Mouse (Mus musculus) layer of hippocampus, adult 9-10 months (tissue): ENCODE measurements at regions not wholly inside any gene's neighbourhood (a gene's known extent, or its start where the extent isn't known, plus 50 kb on each side); places are given as distances from the start of the nearest gene placed in this dataset.

ENCODE experiments used
- DNase-seq: peaks from one replicate; pipeline ENCODE4 v3.0.0; 2022; ENCODE audit warnings: low spot score

DNA sequence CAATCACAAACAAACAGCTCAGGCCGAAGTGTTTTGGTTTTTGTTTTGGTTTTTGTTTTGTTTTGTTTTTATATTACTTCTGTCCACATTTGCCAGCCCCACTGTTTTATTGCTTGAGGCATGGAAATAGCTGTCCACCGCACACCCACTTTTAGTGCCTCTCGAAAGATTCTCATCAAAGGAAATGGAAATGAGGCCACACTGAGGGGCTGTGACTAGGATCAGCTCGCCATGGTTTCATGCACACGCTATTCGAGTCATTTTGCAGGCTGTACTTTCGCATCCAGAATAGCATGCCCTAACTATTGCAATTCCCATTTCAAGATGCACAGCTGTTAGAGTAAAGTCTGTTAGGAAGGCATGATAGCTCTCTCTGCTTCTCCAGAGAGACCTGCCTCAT is 1543.4 kb upstream of the Tenm3 start:
- DNase-seq, result no peak

DNA sequence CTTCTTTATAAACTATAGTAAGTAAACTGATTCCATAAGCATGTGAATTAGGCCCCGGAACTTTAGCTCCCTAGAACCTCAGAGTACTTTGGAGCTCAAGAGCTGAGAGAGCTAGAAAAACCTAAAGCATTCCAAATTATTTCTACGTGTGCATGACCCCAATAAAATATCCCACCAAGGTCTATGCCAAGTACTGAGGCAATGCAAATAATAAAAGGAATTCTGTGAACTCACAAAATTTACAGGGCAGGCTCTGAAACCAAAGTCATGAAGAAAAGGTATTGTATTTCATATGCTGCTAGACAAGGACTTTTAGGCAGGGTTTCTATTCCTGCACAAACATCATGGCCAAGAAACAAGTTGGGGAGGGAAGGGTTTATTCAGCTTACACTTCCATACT is 1539.9 kb upstream of the Tenm3 start:
- DNase-seq, result no peak

DNA sequence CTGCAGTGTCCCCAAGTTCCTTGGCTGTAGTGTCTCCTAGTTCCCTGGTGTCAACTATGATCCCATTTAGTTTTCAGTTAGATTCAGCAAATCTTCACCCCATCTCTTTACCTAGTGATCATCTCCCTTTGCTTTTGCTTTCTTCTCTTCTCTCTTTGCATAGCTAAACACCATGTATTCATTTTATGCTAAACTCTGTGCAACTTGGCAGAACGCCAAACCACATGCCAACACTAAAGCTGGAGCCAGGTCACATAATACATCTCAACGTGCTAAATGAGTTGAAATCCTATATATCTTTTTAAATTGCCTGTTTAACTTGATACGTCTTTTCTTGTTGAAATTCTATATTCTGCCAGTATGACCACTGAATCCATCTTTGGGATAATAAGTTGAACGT is 1536.0 kb upstream of the Tenm3 start:
- DNase-seq, result no peak

DNA sequence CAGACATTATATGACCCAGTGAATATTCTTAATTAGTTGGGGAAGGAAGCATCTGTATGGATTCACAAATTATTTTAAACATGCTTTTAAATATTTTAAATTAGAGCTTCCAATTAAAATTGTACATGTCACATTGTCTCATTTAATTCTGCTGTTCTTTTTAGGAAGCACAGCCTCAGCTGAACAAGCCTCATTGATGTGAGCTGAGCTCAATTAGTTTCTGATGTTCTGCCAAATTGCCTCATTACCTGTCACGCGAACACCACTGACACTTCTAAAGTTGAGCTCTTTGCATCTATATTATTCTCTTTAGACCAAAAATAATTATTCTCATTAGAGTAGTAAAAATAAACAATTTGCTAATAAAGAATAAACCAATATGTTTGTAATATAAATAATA is 1530.0 kb upstream of the Tenm3 start:
- DNase-seq, result no peak

DNA sequence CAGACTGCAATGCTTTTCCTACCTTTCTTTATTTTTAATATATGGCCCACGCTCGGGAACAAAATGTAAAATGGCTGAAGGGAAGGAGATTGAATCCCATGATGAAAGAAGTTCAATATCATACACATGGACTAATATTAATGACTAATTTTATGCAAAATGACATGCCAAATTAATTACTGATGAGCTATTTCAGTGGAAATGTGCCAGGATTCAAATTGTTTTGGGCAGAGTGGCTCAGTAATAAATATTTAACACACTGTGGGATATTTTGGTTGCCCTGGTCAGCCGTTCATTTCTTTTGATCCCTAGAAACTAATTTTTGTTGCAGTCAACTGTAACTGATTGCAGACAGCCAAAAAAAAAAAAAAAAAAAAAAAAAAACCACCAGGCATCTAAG is 1482.7 kb upstream of the Tenm3 start:
- DNase-seq, result no peak

DNA sequence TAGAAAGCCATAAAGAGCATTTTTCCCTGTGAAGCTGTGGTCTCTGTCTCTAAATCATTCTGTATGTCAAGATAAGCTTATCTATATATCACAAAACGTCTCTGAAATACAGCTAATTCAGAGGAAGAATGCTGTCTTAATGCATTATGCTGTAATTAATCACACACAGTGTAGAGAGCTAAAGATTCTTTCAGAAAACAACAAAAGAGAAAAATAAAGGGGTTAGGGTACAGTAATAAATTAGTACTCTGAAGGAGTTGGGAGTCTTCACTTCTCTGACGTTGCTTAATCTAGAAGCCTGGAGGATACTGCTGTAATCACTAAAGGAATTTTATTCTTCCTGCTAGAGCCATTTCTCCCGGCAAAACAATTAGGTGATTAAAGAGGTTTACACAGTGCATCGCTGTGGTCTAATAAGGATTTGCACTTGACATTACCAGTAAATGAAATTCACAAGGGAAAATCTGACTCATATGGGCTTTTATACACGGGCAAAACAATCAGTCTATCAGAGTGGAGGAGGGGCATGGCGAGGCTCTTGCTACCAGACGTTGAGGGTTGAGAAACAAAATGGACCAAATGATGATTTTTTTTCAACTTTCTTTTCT is 1477.7 kb upstream of the Tenm3 start:
- DNase-seq, result no peak

DNA sequence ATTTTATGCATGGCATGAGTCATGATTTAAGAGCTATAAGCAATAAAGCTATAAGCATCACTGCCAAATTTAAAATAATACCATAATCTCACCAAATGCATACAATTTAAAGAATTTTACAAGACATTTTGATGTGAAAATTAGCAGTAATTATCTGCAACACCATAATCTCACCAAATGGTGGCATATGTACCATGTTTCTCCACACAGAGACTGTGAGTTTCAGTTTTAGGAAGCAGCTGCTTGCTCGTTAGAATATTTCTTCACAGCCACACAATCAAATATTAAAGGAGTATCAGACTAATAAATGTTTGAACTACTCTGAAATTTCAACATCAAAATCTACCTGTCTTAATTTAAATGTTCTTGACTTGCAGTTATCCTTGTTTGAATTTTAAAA is 1472.9 kb upstream of the Tenm3 start:
- DNase-seq, result no peak

DNA sequence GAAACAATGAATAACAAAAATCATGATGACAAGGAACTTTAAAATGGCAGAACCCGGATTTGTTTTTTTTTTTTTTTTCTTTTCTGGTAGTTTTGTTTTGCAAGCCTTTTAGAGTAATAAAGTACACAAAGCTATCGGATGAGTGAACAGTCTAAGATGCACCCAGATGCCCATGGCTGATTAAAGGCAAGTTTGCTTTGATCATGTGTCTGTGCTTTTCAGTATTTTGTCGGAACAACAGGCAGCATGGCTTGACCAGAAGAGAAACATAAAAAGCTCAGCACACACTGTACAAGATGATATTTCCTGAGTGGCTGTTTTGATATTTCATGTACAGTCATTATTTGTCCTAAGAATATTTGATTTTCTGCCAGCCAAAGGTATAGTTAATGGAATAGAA is 1466.6 kb upstream of the Tenm3 start:
- DNase-seq, result no peak

DNA sequence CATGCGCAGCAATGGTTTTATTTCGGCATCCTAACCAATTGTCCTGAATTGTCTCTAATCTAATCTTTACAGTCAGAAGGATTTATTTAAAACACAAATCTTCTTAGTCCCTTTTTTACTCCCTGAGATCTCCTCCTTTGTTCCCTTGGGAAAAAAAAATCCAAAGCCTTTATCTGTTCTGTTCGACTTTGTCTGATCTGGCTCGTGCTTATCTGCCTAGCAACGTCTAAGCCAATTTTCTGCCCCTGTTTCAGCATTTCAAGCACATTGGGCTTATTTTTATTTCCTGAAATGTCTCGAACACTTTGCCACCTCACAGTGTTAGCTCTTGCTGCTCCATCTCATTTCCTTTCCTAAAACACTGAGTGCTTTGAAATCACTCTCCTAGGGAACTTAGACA is 1456.6 kb upstream of the Tenm3 start:
- no peak for DNase-seq

DNA sequence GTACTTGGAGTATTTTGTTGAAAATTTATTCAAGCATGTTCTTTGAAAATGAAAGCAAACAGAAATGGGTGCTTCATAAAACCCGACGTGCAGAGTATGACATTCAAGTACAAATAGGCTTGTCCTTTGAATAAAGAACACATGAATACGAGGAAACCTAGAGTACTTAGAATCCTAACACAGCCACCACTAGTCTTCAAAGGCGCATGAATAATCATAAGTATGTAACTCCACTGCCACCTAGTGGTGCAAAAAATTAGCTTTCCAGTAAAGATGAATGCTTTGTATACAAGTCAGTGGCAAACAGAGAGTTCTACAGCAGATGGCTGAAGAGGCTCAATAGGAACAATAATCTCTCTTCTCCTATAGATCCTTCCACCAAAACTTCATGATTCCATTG is 1449.8 kb upstream of the Tenm3 start:
- peak; percentile 99 for DNase-seq

DNA sequence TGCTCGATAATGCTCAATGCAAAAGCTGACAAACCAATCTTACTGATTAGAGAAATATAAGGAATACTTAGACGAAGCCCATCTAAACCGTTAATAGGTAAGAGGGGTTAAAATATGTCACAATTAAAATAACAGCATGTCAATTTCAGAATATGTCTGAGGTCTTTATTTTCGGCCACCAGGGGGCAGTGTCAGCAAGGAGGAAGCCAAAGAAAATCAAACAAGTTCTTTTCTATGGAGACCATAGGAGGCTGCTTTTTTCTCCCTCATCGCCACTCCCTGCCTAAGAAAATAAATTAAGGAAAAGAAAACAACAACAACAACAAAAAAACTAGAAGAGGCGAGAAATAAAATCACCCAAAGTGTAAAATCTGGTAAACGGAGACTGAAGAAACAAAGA is 1448.4 kb upstream of the Tenm3 start:
- no peak for DNase-seq

DNA sequence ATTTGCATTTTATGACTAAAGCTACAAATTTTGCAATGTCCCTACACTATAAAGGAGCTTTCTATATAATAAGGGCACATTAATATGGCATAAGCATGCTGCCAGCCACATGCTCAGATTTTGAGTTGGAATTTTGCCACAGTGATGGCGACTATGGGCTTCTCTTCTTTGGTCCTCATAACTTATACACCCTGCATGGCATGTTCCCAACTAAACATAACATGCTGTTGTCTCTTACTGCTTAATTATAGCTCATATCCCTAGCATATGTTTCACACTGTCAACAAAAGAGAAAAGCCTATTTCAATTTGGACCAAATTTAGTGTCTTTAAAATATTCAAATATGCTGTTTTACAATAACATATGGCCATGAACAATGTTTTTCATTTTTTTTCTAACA is 1432.6 kb upstream of the Tenm3 start:
- DNase-seq, result no peak

DNA sequence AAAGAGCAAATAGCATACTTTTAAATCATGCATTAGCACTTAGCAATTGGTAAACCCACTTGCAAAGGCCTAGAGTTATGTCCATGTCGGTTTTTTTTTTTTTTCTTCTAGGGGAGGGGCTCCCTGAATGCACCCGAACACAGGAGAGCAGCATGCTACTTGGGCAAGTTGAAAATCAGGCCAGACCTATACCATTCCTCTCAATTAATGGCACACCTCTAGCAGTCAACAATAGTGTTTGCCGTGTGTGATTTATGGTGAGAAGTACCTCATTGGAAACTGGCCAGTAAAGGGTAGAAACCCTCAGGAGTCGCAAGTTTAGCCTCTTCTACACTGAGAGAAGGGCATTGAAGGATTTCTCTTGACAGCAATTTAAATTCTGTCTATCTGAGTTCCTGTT is 1421.0 kb upstream of the Tenm3 start:
- no peak for DNase-seq
